Mouse (Mus musculus) ES-E14 (cell line): ENCODE measurements around the gene Lsm11. TPM values are rescaled to one million over a fixed set of nuclear protein-coding genes. Genes with fewer than 3 reads are reported as not detected.

Source experiments
- DNase-seq: peaks from one replicate; pipeline ENCODE4 v3.0.0-alpha.2; 2013; ENCODE audit warnings: low read depth, low spot score
- H3K27ac ChIP-seq: 2 replicates; pipeline ENCODE4 v1.5.1; 2012; ENCODE audit warnings: low read depth, mild to moderate bottlenecking, low read length, moderate library complexity, mixed read lengths; ENCODE audit not compliant: poor library complexity, insufficient read depth, severe bottlenecking
- H3K36me3 ChIP-seq: 2 replicates; pipeline ENCODE4 v1.6.1; 2012; ENCODE audit warnings: mild to moderate bottlenecking, low read length, moderate library complexity, mixed read lengths; ENCODE audit not compliant: control insufficient read depth, poor library complexity, insufficient read depth, severe bottlenecking
- H3K4me1 ChIP-seq, 2 experiments: fragments of 150-350 bp in 1 of 2; sonication (generic) in 1 of 2; 2 replicates each; pipeline ENCODE4 v1.6.1; 2012; ENCODE audit warnings: low read length in 2 of 2, mild to moderate bottlenecking in 1 of 2, mixed read lengths in 1 of 2; ENCODE audit not compliant: control insufficient read depth in 2 of 2, insufficient read depth in 2 of 2, poor library complexity in 1 of 2
- H3K4me3 ChIP-seq, 2 experiments: fragments of 150-350 bp in 1 of 2; sonication (generic) in 1 of 2; 2 replicates each; pipeline ENCODE4 v1.5.1; 2012; ENCODE audit warnings: low read length in 2 of 2, low read depth in 1 of 2, mild to moderate bottlenecking in 1 of 2, mixed read lengths in 1 of 2; ENCODE audit not compliant: insufficient read depth in 1 of 2, poor library complexity in 1 of 2, severe bottlenecking in 1 of 2
- H3K9ac ChIP-seq: 2 replicates; pipeline ENCODE4 v1.6.1; 2012; ENCODE audit warnings: low read depth, mild to moderate bottlenecking, low read length, mixed read lengths; ENCODE audit not compliant: poor library complexity, insufficient read depth, severe bottlenecking
- H3K9me3 ChIP-seq: fragments of 150-350 bp; sonication (generic); 2 replicates; pipeline ENCODE4 v1.6.1; 2012; ENCODE audit warnings: low read depth, mild to moderate bottlenecking, low read length; ENCODE audit not compliant: control insufficient read depth, insufficient read depth
- CHD2 ChIP-seq: IDR thresholded peaks from 2 replicates; pipeline ENCODE4 v1.6.1; 2014; ENCODE audit warnings: mild to moderate bottlenecking, low read depth, low read length, inconsistent platforms
- HCFC1 ChIP-seq: IDR thresholded peaks from 2 replicates; pipeline ENCODE4 v1.6.1; 2012; ENCODE audit warnings: low read length, inconsistent platforms, borderline replicate concordance; ENCODE audit not compliant: insufficient read depth
- MAFK ChIP-seq: IDR thresholded peaks from 2 replicates; pipeline ENCODE4 v1.6.1; 2014; ENCODE audit warnings: mild to moderate bottlenecking, low read depth, low read length, inconsistent platforms; ENCODE audit not compliant: insufficient read depth
- ZC3H11A ChIP-seq: IDR thresholded peaks from 2 replicates; pipeline ENCODE4 v1.6.1; 2012; ENCODE audit warnings: low read depth, mild to moderate bottlenecking, inconsistent platforms, low read length, borderline replicate concordance
- ZNF384 ChIP-seq: IDR thresholded peaks from 2 replicates; pipeline ENCODE4 v1.6.1; 2012; ENCODE audit warnings: low read depth, low read length, inconsistent platforms
- in situ Hi-C, 2 experiments: fragments of 600-800 bp; cut with MboI; formaldehyde crosslinking; loops; one replicate each; pipeline ENCODE4 v1.15.1; 2025; ENCODE audit warnings: low sequenced_read_pairs in 2 of 2, inconsistent platforms in 1 of 2; ENCODE audit not compliant: unreplicated experiment in 2 of 2
- total RNA-seq: library from RNA; depleted of rRNA; stranded (reverse); fragments of 300-350 nt; gene quantifications from 2 replicates; pipeline ENCODE4 v1.2.3, GENCODE M21; 2012

Gene Lsm11
- total RNA-seq, 1 experiment = 7.9 TPM

DNA sequence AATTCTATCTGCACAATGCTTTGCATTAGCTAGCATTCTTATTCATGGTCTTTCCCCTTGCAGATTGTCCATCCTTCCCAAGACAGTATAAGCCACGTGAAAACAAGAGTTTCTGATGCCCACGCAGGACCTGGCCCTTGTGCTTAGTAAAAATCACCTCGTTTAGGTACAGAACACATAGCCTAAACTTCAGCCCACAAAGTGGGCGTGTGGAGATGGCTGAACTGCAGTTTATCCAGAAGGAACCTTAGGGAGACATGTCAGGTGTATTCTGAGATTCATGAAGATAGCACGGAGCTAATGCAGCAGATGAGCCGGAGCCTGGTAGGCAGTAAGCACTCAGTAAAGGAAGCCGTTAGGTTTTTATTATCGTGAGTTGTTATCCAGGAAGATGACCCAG is 23.7 kb downstream of the Lsm11 start:
- Histone ChIP-seq H3K9ac (0 out of 2 replicates have a peak overlapping the region, but pooled peaks have one; percentile 42), H3K9me3 (no peaks in the 10 kb centered on the region), H3K27ac (no peak overlapping the region), H3K4me1 (peaks cover 3 to 8% of the 10 kb centered on the region in 2 experiments; a peak in 2 of 4 replicates), H3K4me3 (no peak overlapping the region), H3K36me3 (no peaks in the 10 kb centered on the region)
- in situ Hi-C loops = no loop called here
- TF ChIP-seq HCFC1 (no peak), ZNF384 (no peak), ZC3H11A (no peak), MAFK (no peak), CHD2 (no peak)
- no peak for DNase-seq

DNA sequence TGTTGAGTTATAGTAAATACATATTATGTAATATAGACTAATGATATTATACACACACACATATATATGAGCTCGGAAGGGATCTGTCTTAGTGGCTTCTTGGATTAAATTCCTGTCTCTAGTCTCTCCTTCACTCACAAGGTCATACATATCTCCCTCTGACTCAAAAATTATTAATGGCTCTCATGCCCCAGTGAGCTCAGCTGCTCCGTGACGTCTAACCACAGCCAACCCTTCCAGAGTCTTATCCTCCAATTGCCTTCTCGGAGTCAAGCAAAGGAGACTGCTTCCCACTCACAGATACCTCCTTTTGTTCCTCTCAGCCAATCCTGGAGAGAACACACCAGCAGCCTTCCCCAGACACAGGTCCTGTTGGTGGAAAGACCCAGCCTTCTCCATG is 25.9 kb downstream of the Lsm11 start:
- H3K9me3 ChIP-seq = no peaks in the 10 kb centered on the region
- H3K4me1 ChIP-seq = peaks cover 3 to 8% of the 10 kb centered on the region in 2 experiments; a peak in 2 of 4 replicates
- no peak overlapping the region for H3K9ac ChIP-seq
- no peak overlapping the region for H3K4me3 ChIP-seq
- DNase-seq = no peak
- in situ Hi-C loops = no loop called here
- no peaks in the 10 kb centered on the region for H3K36me3 ChIP-seq
- TF ChIP-seq MAFK (no peak), HCFC1 (no peak), ZC3H11A (no peak), ZNF384 (no peak), CHD2 (no peak)
- no peak overlapping the region for H3K27ac ChIP-seq

GRCm38 (mm10) chr11:45918018-45918417 is 26.7 kb downstream of the Lsm11 start:
- Histone ChIP-seq H3K27ac (no peak overlapping the region), H3K4me3 (no peak overlapping the region), H3K36me3 (no peaks in the 10 kb centered on the region), H3K4me1 (peaks cover 3 to 8% of the 10 kb centered on the region in 2 experiments; a peak in 2 of 4 replicates), H3K9me3 (no peaks in the 10 kb centered on the region), H3K9ac (no peak overlapping the region)
- no peak for DNase-seq
- TF ChIP-seq HCFC1 (no peak), CHD2 (no peak), ZNF384 (no peak), MAFK (no peak), ZC3H11A (no peak)
- in situ Hi-C loops = no loop called here

- peaks cover 3 to 6% of the 10 kb centered on the region in 2 experiments; a peak in 2 of 4 replicates for H3K4me1 ChIP-seq
- no peaks in the 10 kb centered on the region for H3K9me3 ChIP-seq
- TF ChIP-seq ZNF384 (no peak), CHD2 (no peak), HCFC1 (no peak), MAFK (no peak), ZC3H11A (no peak)
- DNase-seq = no peak
- in situ Hi-C loops = no loop called here
- H3K36me3 ChIP-seq = peaks cover 6% of the 10 kb centered on the region; the same call in 1 of the 2 replicates
- no peak overlapping the region for H3K27ac ChIP-seq
- H3K4me3 ChIP-seq = no peak overlapping the region
- no peak overlapping the region for H3K9ac ChIP-seq
Measured at GRCm38 (mm10) chr11:45916196-45916595, 28.5 kb downstream of the Lsm11 start.

- in situ Hi-C loops = no loop called here
- Histone ChIP-seq H3K4me1 (no peaks in the 10 kb centered on the region), H3K36me3 (peaks cover 27% of the 10 kb centered on the region), H3K9me3 (no peaks in the 10 kb centered on the region), H3K27ac (no peak overlapping the region), H3K4me3 (no peak overlapping the region), H3K9ac (no peak overlapping the region)
- TF ChIP-seq ZC3H11A = no peak
- TF ChIP-seq ZNF384 = no peak
- no peak for TF ChIP-seq MAFK
- no peak for TF ChIP-seq HCFC1
- no peak for TF ChIP-seq CHD2
- DNase-seq = no peak
Measured at GRCm38 (mm10) chr11:45910701-45911100, 34.0 kb downstream of the Lsm11 start.
